Mouse (Mus musculus) CD4-positive helper T cell, adult 2 months (primary cell): ENCODE measurements around the gene Usp39.
A peak's percentile ranks its signal among the peaks of the same experiment; 100 is the strongest.

Source experiments
- DNase-seq: peaks from one replicate; pipeline ENCODE4 v3.0.0-alpha.2; 2012; ENCODE audit warnings: low read depth, missing footprints, low spot score

Gene Usp39

GRCm38 (mm10) chr6:72371571-72371970 is 26.6 kb upstream of the Usp39 start:
- no peak for DNase-seq

GRCm38 (mm10) chr6:72371147-72371546 is 26.2 kb upstream of the Usp39 start:
- DNase-seq: no peak

GRCm38 (mm10) chr6:72370091-72370490 is 25.1 kb upstream of the Usp39 start:
- no peak for DNase-seq

- DNase-seq: no peak
These were observed 24.6 kb upstream of the Usp39 start for GRCm38 (mm10) chr6:72369557-72369956.

GRCm38 (mm10) chr6:72367460-72367974 is 22.5 kb upstream of the Usp39 start:
- DNase-seq: no peak

- DNase-seq: no peak
These were observed 22.0 kb upstream of the Usp39 start, which contains the start of gene Rnf181 for GRCm38 (mm10) chr6:72366844-72367443. Rnf181 (minus strand) TSS chr6:72366956.

GRCm38 (mm10) chr6:72366304-72366703 is 21.3 kb upstream of the Usp39 start:
- no peak for DNase-seq

- no peak for DNase-seq
These were observed 20.0 kb upstream of the Usp39 start for GRCm38 (mm10) chr6:72364985-72365384.

GRCm38 (mm10) chr6:72364009-72364408 is 19.0 kb upstream of the Usp39 start:
- DNase-seq: no peak

- DNase-seq: peak; percentile 98
These were observed 17.4 kb upstream of the Usp39 start for GRCm38 (mm10) chr6:72362132-72363028.

GRCm38 (mm10) chr6:72361121-72361551 is 16.2 kb upstream of the Usp39 start:
- DNase-seq: no peak

GRCm38 (mm10) chr6:72360599-72360935 is 15.6 kb upstream of the Usp39 start:
- DNase-seq: no peak

- DNase-seq: no peak
These were observed 15.1 kb upstream of the Usp39 start for GRCm38 (mm10) chr6:72359891-72360598.

- no peak for DNase-seq
These were observed 14.4 kb upstream of the Usp39 start for GRCm38 (mm10) chr6:72359343-72359742.

- no peak for DNase-seq
These were observed 13.2 kb upstream of the Usp39 start for GRCm38 (mm10) chr6:72358086-72358764.

GRCm38 (mm10) chr6:72357164-72358079 is 12.4 kb upstream of the Usp39 start:
- DNase-seq: no peak

- DNase-seq: no peak
These were observed 11.1 kb upstream of the Usp39 start for GRCm38 (mm10) chr6:72356001-72356532.

- peak; percentile 44 for DNase-seq
These were observed 10.3 kb upstream of the Usp39 start, which contains the start of gene Tmem150a for GRCm38 (mm10) chr6:72355066-72355911. Tmem150a (plus strand) TSS chr6:72355447.

- DNase-seq: no peak
These were observed 9.0 kb upstream of the Usp39 start for GRCm38 (mm10) chr6:72354025-72354424.
